Mouse (Mus musculus): Measurements from ENCODE around the gene Lypd3.
"Not testable (repeated sequence)": the region's sequence is repeated elsewhere in the genome, so short reads cannot be mapped to it uniquely, and the experiment has no call there.

Lypd3 gene

GRCm38 (mm10) chr7:24614816-24615215, 21.5 kb upstream of the Lypd3 start:
- DNase-seq, result no peak

GRCm38 (mm10) chr7:24617763-24618162, 18.6 kb upstream of the Lypd3 start:
- DNase-seq, result no peak

DNA sequence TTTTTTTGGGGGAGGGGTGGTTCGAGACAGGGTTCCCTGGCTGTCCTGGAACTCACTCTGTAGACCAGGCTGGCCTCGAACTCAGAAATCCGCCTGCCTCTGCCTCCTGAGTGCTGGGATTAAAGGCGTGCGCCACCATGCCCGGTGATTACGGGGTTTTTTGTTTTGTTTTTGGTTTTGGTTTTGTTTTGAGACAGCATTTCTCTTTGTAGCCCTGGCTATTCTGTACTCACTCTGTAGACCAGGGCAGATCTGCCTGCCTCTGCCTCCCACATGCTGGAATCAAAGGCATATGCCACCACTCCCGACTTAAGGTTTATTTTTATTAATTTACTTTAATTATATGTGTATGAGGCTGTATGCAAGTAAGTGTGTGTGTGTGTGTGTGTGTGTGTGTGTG, 18.0 kb upstream of the Lypd3 start:
- DNase-seq, result not testable (repeated sequence)

- DNase-seq, result no peak
Measured at GRCm38 (mm10) chr7:24619671-24620397, 16.5 kb upstream of the Lypd3 start.

DNA sequence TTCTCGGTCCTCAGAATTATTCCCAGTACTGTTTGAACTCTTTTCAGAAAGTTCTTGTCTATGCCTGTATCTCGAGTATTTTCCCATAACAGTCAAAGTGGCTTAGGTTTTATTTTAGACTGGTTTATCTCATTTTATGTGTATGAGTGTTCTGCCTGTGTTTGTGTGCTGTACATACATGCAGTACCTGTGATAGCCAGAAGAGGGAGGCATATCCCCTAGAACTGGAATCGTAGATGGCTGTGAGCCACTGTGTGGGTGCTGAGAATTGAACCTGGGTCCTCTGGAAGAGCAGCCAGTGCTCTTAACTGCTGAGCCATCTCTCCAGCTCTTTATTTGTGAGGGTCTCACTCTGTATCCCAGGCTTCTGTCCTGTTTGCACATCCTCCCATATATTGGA, 15.2 kb upstream of the Lypd3 start:
- DNase-seq, result no peak

GRCm38 (mm10) chr7:24622967-24623366, 13.4 kb upstream of the Lypd3 start:
- DNase-seq, result no peak

DNA sequence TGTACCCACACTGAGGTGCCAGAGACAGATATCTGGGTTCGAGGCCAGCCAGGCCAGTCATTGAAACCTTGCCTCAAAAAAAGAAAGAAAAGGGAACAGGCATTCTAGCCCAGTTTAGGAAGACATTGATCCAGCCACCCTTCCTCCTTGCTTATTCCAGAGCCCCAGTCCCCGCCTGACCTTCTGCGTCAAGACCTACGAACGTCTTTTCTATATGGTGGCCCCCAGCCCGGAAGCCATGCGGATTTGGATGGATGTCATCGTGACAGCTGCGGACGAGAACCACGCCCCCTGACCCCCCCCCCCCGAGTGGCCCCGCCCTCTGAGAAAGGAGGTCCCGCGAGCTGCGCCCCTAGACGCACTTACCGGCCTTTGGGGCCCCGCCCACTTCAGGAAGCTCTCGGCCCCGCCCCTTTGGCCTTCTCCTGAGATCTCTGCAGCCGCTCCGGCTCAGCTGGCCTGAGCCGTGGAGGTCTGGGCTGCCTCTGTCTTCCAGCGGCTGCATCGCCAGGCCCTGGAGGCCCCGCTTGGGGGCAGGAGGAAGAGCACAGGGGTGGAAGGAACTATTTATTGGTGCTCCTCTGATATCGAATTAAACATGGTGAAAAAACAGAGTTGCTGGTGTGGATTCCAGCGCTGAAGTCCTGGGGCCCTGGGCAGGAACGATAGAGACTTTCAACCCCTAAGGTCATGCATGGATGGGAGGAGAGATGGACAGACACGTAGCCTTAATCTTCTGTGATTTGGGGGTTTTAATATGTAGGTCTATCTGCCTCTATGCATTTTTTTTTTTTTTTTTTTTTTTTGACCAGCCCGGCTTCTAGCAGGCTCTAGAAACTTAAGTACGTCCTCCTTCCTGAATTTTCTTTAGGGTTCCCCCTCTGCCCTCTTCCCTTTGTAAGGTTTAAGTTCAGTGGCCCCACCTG, 7.4 kb upstream of the Lypd3 start:
- DNase-seq, result peak; percentile 42 to 49

GRCm38 (mm10) chr7:24629672-24630071, 6.7 kb upstream of the Lypd3 start:
- DNase-seq, result no peak

DNA sequence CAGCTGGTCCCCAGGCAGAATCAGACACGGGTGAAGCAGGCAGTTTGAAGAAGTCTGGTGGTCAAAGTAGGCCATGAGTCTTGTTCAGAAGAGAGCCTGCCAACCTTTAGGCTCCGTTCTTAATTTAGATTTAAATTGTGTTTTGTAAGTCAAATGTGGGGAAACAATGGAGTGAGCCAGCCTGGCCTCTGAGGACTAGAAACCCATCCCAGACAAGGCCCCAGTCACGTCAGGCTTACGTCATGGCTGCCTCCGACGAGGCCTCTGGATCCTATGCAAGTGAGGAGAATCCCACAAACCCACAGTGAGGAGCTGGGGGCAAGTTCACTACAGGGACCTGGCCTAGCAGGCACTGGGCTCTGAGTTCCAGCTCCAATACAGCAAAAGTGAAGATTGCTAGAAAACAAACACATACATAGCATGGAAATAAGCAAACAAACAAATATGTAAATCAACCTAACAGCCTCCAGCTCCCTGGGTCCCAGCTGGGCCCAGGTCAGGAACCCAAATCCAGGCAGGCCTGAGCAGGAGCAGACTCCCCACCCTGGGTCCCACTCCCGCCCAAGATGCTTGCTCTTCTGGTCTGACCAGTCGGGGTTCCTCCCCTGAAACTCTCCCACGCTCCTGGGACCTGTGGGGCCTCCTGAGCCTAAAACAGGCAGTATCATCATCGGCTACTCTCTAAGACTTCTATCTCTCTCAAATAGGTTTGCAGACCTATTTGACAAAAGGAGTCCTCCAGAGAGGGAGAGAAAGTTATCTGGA, 6.1 kb upstream of the Lypd3 start:
- no peak for DNase-seq

DNA sequence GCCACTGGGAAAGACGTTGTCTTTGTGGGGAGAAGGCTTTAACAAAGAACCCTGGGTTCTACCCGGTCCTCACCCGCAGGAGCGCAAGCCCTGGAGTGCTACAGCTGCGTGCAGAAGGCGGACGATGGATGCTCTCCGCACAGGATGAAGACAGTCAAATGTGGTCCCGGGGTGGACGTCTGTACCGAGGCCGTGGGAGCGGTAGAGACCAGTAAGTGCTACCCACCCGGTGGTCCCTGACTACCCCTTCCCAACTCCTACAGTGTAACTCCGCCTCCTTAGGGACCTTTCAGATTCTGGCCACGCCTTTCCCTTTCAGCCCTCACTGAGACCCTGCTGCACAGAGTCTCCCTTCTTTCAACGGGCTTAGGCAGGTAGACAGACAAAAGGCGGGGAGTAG, 696 bp downstream of the Lypd3 start:
- no peak for DNase-seq

DNA sequence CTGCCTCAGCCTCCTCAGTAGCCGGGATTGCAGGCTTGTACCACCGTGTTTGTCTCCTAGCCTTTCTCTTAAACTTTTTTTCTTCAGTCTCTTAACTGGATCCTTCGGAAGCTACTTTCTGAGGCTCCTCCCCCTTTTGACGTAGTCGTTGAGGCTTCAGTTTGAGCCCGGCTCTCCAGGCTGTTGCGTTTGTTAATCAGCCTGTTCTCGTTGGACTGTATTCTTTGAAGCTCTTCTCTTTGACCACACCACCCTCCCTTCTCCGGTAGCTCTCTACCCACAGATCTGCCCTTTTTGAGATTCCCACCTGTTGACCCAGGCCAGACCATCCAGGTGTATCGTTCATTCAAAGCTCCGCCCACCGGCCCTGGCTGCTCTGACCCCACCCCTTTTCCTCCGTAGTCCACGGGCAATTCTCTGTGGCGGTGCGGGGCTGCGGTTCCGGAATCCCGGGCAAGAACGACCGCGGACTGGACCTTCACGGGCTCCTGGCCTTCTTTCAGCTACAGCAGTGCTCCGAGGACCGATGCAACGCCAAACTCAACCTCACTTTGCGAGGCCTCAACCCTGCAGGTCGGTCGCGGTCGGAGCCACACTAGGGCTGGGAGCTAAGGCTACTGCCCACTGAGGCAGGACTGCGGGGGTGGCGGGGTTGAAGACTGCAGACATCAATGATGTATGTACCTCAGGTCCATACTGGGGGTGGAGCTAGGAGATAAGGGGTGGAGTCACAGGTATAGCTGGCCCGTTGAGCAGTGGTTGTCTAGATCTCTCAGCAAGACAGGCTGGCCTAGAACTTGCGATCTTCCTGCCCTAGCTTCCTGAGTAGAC, 1.9 kb downstream of the Lypd3 start:
- peak in 1 of 2 experiments; percentile 7 for DNase-seq

- no peak for DNase-seq
Measured at GRCm38 (mm10) chr7:24640450-24640849, 4.1 kb downstream of the Lypd3 start.

DNA sequence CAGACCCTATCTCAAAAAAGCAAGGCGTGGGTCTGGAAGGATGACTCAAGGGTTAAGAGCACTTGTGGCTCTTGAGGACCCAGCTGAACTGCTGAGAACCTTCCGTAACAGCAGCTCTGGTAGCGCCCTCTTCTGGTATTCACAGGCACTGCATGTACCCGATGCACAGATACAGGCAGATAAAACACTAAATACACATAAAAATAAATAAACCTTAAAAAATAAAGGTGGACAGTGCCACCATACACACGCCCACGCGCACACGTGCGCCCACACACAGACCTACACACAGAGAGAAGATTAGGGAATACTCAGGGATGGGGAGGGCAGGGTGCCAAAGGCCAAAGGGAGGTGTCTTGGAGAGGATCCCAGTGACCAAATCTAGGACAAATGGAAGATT, 6.1 kb downstream of the Lypd3 start:
- DNase-seq, result peak; percentile 8 to 9

DNA sequence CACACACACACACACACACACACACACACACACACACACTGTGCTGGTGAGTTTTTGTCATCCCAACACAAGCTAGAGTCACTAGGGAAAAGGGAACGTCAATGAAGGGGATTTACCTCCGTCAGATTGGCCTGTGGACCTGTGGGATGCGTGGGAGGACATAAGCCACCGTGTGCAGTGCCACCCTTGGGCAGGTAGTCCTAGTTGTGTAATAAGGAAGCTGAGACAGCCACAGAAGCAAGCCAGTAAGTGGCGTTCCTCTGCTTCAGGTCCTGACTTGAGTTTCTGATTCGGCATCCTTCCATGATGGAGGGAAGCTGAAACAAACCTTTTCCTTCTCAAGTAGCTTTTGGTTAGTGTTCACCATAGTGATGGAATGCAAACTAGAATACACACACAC, 8.1 kb downstream of the Lypd3 start:
- DNase-seq, result no peak

DNA sequence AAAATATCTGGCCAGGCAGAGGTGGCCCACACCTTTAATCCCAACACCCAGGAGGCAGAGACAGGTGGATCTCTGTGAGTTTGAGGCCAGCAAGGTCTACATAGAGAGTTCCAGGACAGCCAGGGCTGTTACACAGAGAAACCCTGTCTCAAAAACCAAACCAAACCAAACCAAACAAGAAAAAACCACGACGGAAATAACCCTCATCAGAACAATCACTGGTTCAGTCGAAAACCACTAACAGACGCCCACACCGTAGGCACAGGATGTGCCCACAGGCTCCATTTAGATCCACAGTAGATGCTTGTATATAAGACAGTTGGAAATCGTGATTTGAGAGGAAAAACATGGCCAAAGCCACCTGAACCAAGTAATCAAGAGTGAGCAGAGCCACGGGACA, 8.6 kb downstream of the Lypd3 start:
- no peak for DNase-seq

DNA sequence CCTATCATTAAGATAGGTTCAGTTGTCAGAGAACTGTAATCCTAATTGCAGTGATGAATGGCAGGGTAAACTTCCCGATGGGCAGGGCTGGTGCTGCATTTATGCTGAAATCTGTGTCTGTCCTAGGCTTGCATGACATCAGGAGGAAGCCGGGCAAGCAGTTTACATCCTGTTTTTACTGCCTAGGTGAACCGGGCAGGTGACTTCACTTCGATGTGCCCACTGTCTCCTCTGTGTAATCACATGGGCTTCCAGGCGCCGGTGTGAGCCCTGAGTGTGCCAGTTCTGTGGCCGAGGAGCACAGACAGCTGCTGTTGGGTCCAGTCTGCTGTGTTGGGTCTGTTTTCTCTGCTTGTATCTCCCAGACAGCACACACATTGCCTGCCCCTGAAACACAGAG, 10.1 kb downstream of the Lypd3 start:
- DNase-seq, result no peak

DNA sequence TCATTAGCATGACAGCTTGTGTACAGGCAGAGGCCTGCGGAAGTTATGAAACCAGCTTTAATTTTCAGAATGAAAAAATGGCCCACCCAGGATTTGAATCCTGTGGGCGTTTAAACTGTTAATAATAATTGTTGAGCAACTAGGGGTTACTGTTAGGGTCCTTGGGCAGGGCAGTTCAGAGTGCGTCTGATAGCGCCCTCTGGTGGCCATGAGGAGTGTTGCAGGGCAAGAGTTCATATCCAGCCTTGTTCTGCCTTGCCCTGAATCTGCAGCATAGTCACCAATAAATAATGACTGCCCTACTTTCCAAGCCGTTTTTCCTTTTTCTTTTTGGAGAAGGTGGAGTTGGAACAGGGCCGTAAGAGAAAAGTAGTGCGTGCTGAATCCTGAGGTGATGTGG, 17.3 kb downstream of the Lypd3 start:
- peak; percentile 28 to 52 for DNase-seq

DNA sequence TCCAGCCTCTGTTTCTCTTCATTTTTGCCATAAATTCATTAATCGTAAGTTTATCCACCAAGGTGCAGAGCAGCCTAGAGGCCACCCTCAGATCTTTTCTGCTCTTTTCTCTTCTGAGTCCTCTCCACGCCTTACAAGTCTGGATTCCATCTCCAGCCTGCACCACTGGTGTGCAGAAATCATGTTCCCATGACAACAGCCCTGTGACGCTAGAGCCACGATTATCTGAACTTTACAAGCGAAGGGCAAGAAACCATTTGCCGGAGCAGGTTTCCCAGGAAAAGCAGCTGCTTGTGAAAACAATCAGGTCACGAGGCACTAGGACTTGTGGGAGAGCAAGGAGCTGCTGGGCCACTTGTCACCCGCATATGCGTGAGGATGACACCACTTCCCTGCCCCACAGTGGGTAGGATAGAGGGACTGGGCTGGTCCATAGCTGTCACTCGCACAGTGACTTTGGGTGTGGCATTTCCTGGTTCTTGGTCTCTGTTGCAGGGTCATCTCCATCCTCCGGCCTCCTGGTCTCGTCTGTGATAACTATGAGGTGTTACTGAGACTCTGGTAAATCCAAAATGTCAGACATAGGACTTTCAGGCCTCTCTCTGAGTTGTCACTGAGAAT, 23.5 kb downstream of the Lypd3 start:
- no peak for DNase-seq

DNA sequence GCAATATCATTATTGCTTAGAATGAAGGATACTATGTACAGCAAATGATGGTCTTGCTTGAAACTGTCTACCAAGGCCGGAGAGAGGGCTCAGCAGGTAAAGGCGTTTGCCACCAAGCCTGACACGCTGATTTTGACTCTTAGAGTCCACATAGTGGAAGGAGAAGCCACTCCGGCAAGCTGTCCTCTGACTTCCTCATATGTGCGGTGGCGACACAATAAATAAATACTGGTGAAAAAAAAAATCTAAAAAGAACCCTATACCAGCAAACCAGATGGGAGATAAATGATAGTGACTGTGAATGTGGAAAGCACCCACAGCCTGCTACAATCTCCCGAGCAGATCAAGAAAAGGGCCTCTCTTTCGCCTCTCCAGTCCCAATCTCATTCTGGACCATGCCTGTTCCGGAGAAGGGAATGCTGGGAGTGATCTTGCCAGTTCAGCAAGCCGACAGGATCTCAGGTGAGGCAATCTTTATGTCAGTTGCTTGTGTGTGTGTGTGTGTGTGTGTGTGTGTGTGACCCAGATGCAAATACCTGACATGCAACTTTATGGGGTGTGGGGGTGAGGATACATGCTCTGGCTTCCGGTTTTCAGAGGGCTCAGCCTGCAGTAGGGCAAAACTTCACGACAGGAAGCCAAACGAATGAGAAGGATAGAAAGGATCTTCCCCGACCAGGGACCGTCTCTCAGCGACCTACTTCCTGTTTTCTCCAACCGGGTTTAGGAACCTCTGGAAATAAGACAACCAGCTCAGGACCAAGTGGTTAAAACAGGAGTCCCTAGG, 25.0 kb downstream of the Lypd3 start:
- DNase-seq, result no peak

GRCm38 (mm10) chr7:24662575-24662974, 26.2 kb downstream of the Lypd3 start:
- peak; percentile 42 to 64 for DNase-seq

GRCm38 (mm10) chr7:24664301-24664700, 28.0 kb downstream of the Lypd3 start:
- no peak for DNase-seq
